Mouse (Mus musculus) midbrain, embryonic 11.5 days (tissue): ENCODE measurements around the gene Bbs9. TPM values are rescaled to one million over a fixed set of nuclear protein-coding genes. Genes with fewer than 3 reads are reported as not detected.
"Not testable (repeated sequence)": the region's sequence is repeated elsewhere in the genome, so short reads cannot be mapped to it uniquely, and the experiment has no call there.

ENCODE experiments used
- ATAC-seq: fragments of 200-750 bp; cut with Nextera tagmentation; 2 replicates; pipeline ENCODE4 v1.8.0; 2017; ENCODE audit warnings: moderate TSS enrichment, moderate library complexity; ENCODE audit not compliant: low FRiP score
- DNase-seq: peaks from one replicate; pipeline ENCODE4 v3.0.0; 2015; ENCODE audit warnings: low spot score; ENCODE audit errors: missing footprints
- H3K27ac ChIP-seq: fragments of 300-500 bp; sonication (generic); 2 replicates; pipeline ENCODE4 v1.5.1; 2014; ENCODE audit warnings: low read depth, low read length
- H3K27me3 ChIP-seq: fragments of 300-500 bp; sonication (generic); 2 replicates; pipeline ENCODE4 v1.6.1; 2014; ENCODE audit warnings: mild to moderate bottlenecking, low read length, moderate library complexity, mixed read lengths; ENCODE audit not compliant: control insufficient read depth, insufficient read depth
- H3K36me3 ChIP-seq: fragments of 300-500 bp; sonication (generic); 2 replicates; pipeline ENCODE4 v1.6.1; 2014; ENCODE audit warnings: mild to moderate bottlenecking, low read length, moderate library complexity, mixed read lengths; ENCODE audit not compliant: control insufficient read depth, insufficient read depth
- H3K4me1 ChIP-seq: fragments of 300-500 bp; sonication (generic); 2 replicates; pipeline ENCODE4 v1.6.1; 2014; ENCODE audit warnings: low read length; ENCODE audit not compliant: control insufficient read depth, insufficient read depth
- H3K4me2 ChIP-seq: fragments of 300-500 bp; sonication (generic); 2 replicates; pipeline ENCODE4 v1.6.1; 2014; ENCODE audit warnings: mild to moderate bottlenecking, moderate library complexity
- H3K4me3 ChIP-seq: fragments of 300-500 bp; sonication (generic); 2 replicates; pipeline ENCODE4 v1.5.1; 2014; ENCODE audit warnings: low read depth, low read length
- H3K9ac ChIP-seq: fragments of 300-500 bp; sonication (generic); 2 replicates; pipeline ENCODE4 v1.6.1; 2014; ENCODE audit warnings: low read length
- H3K9me3 ChIP-seq: fragments of 300-500 bp; sonication (generic); 2 replicates; pipeline ENCODE4 v1.6.1; 2016; ENCODE audit warnings: low read length; ENCODE audit not compliant: control insufficient read depth
- WGBS: fragments of 180-500 bp; shearing (Covaris S2); extraction: QIAGEN DNeasy Blood & Tissue Kit; methylation state at CpG from one replicate; pipeline ENCODE4 v1.1.7; 2014; 5-methylcytosine and 5-hydroxymethylcytosine counted together
- polyA plus RNA-seq: library from polyadenylated mRNA; unstranded; fragments of >200 nt; fragmentation: Nextera tagmentation; extraction: Ambion mirVana; gene quantifications from 2 replicates; pipeline ENCODE4 v1.2.1, GENCODE M21; 2014

Bbs9 gene
- polyA plus RNA-seq, 1 experiment from 2014 or later: 17.4 TPM

DNA sequence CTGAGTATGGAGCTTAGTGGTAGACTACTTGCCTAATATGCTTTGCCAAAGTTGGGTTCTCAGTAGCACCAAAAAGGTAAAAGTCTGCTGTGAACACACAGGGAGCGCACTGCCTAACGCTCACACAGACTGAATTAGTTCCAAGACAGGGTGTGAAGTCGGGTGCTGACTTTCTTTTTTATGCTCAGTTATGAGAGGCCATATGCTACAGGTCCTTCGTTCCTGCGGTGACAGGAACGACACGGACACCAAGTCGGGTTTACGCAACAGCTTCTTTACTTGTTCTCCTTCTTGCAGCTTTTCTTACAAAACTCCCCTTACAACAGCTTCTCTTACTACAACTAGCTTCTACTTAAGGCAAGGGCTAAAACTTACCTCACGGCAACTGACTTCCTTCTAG lies 32.4 kb upstream of the Bbs9 start:
- Histone ChIP-seq H3K4me2 (no peak overlapping the region), H3K9ac (no peak overlapping the region), H3K9me3 (no peaks in the 10 kb centered on the region), H3K4me3 (no peak overlapping the region), H3K4me1 (no peaks in the 10 kb centered on the region), H3K27ac (no peak overlapping the region), H3K36me3 (peaks cover 7% of the 10 kb centered on the region; the same call in 1 of the 2 replicates), H3K27me3 (no peaks in the 10 kb centered on the region)
- DNase-seq (no peak), ATAC-seq (no peak)
- whole genome bisulfite sequencing: 93% methylated on average over 10 of the region's 10 CpGs

DNA sequence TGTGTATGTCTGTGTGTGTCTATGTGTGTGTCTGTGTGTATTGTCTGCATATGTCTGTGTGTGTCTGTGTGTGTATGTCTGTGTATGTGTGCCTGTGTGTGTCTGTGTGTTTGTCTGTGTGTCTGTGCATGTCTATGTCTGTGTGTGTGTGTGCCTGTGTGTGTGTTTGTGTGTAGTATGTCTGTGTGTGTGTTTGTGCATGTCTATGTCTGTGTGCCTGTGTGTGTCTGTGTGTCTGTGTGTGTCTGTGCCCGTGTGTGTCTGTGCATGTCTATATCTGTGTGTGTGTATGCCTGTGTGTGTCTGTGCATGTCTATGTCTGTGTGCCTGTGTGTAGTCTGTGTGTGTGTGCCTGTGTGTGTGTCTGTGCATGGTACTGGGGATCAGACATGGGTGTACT lies 30.4 kb upstream of the Bbs9 start:
- ATAC-seq (no peak), DNase-seq (no peak)
- Histone ChIP-seq H3K36me3 (peaks cover 8% of the 10 kb centered on the region; the same call in 1 of the 2 replicates), H3K27me3 (no peaks in the 10 kb centered on the region), H3K27ac (no peak overlapping the region), H3K4me3 (no peak overlapping the region), H3K9ac (no peak overlapping the region), H3K4me2 (no peak overlapping the region), H3K4me1 (no peaks in the 10 kb centered on the region), H3K9me3 (no peaks in the 10 kb centered on the region)
- WGBS: 86% methylated on average over 1 of the region's 1 CpGs

DNA sequence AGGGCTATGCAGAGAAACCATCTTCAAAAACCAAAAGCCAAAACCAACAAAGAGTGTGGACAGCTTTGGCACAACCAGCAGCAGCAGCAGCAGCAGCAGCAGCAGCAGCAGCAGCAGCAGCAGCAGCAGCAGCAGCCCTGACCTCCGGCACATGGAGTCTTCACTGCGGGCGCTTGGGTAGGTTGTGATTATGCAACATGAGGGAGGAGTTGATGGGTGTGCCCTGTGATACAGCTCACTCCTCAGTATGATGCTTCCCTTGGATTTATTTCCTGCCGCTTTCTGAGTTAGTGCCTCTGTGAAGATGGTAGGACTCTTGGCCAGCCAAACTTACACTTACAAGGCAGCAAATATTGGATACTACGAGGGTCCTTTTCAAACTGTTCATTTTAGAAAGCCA lies 28.3 kb upstream of the Bbs9 start:
- Histone ChIP-seq H3K27me3 (no peaks in the 10 kb centered on the region), H3K4me3 (no peak overlapping the region), H3K9me3 (no peaks in the 10 kb centered on the region), H3K4me1 (no peaks in the 10 kb centered on the region), H3K9ac (no peak overlapping the region), H3K4me2 (no peak overlapping the region), H3K27ac (no peak overlapping the region), H3K36me3 (peaks cover 9% of the 10 kb centered on the region; the same call in 1 of the 2 replicates)
- 97% methylated on average over 5 of the region's 5 CpGs for WGBS
- ATAC-seq: no peak
- no peak for DNase-seq

DNA sequence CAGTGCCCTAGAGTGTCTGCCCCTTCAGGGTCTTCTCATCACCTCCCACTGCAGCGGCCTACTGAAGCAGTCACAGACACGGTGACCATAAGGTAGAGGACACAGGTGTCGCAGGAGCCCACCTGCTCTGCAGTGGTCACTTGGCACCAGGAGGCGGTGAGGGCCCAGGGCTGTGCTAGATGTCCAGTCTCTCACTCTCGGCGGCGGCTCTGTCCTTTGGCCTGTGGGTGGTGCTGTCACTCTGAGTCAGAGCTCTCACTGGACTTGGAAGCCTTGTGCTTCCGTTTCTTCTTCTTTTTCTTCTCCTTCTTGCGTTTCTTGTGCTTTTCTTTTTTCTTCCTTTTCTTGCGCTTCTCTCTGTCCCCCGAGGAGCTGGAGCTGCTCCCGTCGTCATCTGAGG lies 27.1 kb upstream of the Bbs9 start:
- H3K27me3 ChIP-seq: no peaks in the 10 kb centered on the region
- ATAC-seq (no peak), DNase-seq (no peak)
- H3K27ac ChIP-seq: no peak overlapping the region
- H3K4me3 ChIP-seq: no peak overlapping the region
- peaks cover 12% of the 10 kb centered on the region for H3K36me3 ChIP-seq
- H3K4me2 ChIP-seq: no peak overlapping the region
- H3K4me1 ChIP-seq: no peaks in the 10 kb centered on the region
- H3K9ac ChIP-seq: no peak overlapping the region
- H3K9me3 ChIP-seq: no peaks in the 10 kb centered on the region
- WGBS: 87% methylated on average over 13 of the region's 13 CpGs

DNA sequence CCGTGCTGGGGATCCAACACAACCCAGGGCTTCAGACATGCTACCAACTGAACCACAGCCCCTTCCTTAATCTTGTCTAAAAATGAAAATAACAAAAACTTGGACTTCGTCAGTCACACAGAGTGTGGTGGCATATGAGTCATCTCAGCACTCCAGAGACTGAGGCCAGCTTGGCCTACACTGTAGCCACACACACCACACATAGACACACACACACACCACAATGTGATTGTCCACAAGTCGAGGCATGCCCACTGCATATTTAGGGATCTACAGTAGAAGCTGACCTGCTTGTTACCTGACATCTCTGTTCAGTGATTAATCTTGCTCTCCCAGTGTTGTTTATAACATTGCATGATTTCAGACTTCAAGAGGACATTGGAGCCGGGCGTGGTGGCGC lies 26.3 kb upstream of the Bbs9 start:
- H3K36me3 ChIP-seq: peaks cover 15% of the 10 kb centered on the region

DNA sequence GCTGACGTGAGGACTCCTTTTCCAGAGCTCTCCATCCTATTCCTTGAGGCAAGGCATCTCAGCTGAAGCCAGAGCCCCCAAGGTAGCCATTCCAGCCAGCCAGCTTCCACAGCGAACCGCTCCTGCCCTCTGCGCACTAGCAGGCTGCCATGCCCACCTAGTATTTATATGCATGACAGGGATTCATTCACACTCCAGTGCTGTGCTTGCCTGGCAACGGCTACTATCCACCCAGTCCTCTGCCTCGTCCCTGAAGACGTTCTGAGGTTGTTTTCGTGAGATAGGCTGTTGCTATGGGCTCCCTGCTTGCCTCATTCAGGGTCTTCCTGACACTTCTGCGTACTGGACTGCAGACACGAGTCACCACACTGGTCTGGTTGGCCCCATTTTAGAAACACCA lies 22.8 kb upstream of the Bbs9 start:
- no peak for DNase-seq
- H3K27ac ChIP-seq: no peak overlapping the region
- no peak overlapping the region for H3K9ac ChIP-seq
- H3K4me1 ChIP-seq: no peaks in the 10 kb centered on the region
- no peak overlapping the region for H3K4me3 ChIP-seq
- ATAC-seq: no peak
- 81% methylated on average over 10 of the region's 10 CpGs for WGBS
- H3K9me3 ChIP-seq: no peaks in the 10 kb centered on the region
- H3K36me3 ChIP-seq: peaks cover 14% of the 10 kb centered on the region
- H3K27me3 ChIP-seq: no peaks in the 10 kb centered on the region
- H3K4me2 ChIP-seq: no peak overlapping the region

More for the DNA sequence above, 26.3 kb upstream of the Bbs9 start:
- no peak overlapping the region for H3K4me2 ChIP-seq
- no peak overlapping the region for H3K4me3 ChIP-seq
- DNase-seq: no peak
- H3K9me3 ChIP-seq: no peaks in the 10 kb centered on the region
- H3K4me1 ChIP-seq: no peaks in the 10 kb centered on the region
- no peak for ATAC-seq
- no peaks in the 10 kb centered on the region for H3K27me3 ChIP-seq
- WGBS: 91% methylated on average over 6 of the region's 6 CpGs
- no peak overlapping the region for H3K9ac ChIP-seq
- no peak overlapping the region for H3K27ac ChIP-seq

DNA sequence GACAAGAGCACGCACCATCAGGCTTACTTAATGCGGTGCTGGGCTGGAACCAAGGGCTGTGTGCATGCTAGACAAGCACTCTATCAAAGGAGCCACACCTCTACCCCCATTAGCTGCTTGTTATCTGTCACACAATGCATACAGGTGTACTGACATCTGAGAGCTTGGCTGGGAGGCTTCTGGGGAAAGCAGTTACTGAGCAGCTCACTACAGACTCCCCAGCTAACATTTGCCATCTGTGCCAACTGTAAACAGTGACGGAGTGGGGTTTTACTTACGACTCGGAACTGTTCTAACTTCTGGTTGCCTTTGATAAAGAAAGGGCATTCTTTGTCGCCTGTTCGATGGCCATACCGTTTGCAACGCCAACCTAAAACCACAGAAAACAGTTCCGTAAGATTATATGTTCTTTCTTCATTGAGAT lies 22.0 kb upstream of the Bbs9 start:
- no peak for ATAC-seq
- no peak overlapping the region for H3K9ac ChIP-seq
- no peak overlapping the region for H3K4me3 ChIP-seq
- no peaks in the 10 kb centered on the region for H3K9me3 ChIP-seq
- no peaks in the 10 kb centered on the region for H3K27me3 ChIP-seq
- peaks cover 13% of the 10 kb centered on the region for H3K36me3 ChIP-seq
- no peaks in the 10 kb centered on the region for H3K4me1 ChIP-seq
- no peak for DNase-seq
- WGBS: 94% methylated on average over 10 of the region's 10 CpGs
- no peak overlapping the region for H3K27ac ChIP-seq
- H3K4me2 ChIP-seq: no peak overlapping the region

DNA sequence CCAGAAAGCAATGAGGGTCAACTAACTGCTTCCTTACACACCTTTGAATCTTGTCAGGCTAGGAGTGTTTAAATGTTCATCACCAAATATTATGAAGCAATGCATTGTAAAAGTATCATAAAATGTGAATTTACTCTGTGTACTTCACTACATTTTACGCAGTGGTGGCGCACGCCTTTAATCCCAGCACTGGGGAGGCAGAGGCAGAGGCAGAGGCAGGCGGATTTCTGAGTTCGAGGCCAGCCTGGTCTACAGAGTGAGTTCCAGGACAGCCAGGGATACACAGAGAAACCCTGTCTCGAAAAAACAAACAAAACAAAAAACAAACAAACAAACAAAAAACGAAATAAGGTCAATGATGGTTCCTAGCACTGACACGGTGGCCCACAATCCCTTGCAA lies 21.5 kb upstream of the Bbs9 start, which contains the start of gene Gm17545:
TSS of gene Gm17545 (plus strand) at position 301 of the 400 bp plus-strand sequence.
- H3K9me3 ChIP-seq, H3K4me3 ChIP-seq, H3K4me2 ChIP-seq, H3K27me3 ChIP-seq, H3K27ac ChIP-seq, H3K9ac ChIP-seq, ATAC-seq, DNase-seq, H3K4me1 ChIP-seq: not testable (repeated sequence)
- 92% methylated on average over 8 of the region's 8 CpGs for whole genome bisulfite sequencing
- H3K36me3 ChIP-seq: peaks cover 13% of the 10 kb centered on the region

DNA sequence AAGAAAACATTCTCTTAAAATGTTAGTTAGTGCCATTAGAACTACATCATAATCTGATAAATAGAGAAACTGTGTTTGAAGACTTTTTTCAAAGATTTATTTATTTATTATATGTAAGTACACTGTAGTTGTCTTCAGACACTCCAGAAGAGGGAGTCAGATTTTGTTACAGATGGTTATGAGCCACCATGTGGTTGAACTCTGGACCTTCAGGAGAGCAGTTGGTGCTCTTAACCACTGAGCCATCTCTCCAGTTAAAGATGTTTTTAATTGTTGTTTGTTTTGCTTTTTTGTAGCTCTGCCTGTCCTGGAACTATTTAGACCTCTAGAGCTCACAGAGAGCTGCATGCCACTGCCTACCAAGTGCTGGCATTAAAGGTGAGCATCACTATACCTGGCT lies 20.5 kb upstream of the Bbs9 start:
- Histone ChIP-seq H3K4me3 (no peak overlapping the region), H3K4me1 (no peaks in the 10 kb centered on the region), H3K36me3 (peaks cover 12% of the 10 kb centered on the region), H3K9me3 (no peaks in the 10 kb centered on the region), H3K4me2 (no peak overlapping the region), H3K27ac (no peak overlapping the region), H3K27me3 (no peaks in the 10 kb centered on the region), H3K9ac (no peak overlapping the region)
- no peak for ATAC-seq
- DNase-seq: no peak
